Mouse (Mus musculus) bone marrow macrophage, adult 2 months (primary cell): Measurements from ENCODE around the gene Bbs9.
"Not testable (repeated sequence)": the region's sequence is repeated elsewhere in the genome, so short reads cannot be mapped to it uniquely, and the experiment has no call there.

Source experiments
- CTCF ChIP-seq: IDR thresholded peaks from 2 replicates; pipeline ENCODE4 v1.5.1; 2012; ENCODE audit warnings: low read depth, mild to moderate bottlenecking, low read length, moderate library complexity
- POLR2A ChIP-seq: IDR thresholded peaks from 2 replicates; pipeline ENCODE4 v1.6.1; 2012; ENCODE audit warnings: mild to moderate bottlenecking, low read depth, low read length, borderline replicate concordance

- TF ChIP-seq CTCF, POLR2A: not testable (repeated sequence)
Observed at GRCm38 (mm10) chr9:22453990-22454389, 21.5 kb upstream of the Bbs9 start, which contains the start of gene Gm17545.
